Mouse (Mus musculus) liver, embryonic 14.5 days (tissue): ENCODE data around the gene Pitpna. TPM values are rescaled to one million over a fixed set of nuclear protein-coding genes. Genes with fewer than 3 reads are reported as not detected.

ENCODE experiments used
- ATAC-seq: fragments of 200-750 bp; cut with Nextera tagmentation; 2 replicates; pipeline ENCODE4 v1.8.0; 2017; ENCODE audit warnings: moderate number of reproducible peaks, mild to moderate bottlenecking, moderate library complexity; ENCODE audit not compliant: insufficient read depth
- DNase-seq, 3 experiments: peaks; one replicate each; pipeline ENCODE4 v3.0.0-alpha.2; 2012 to 2013; ENCODE audit warnings: low read depth in 3 of 3, low spot score in 3 of 3
- H3K27ac ChIP-seq: fragments of 300-500 bp; sonication (generic); 2 replicates; pipeline ENCODE4 v1.5.1; 2014; ENCODE audit warnings: moderate library complexity, mild to moderate bottlenecking, control low read depth, inconsistent platforms
- H3K27me3 ChIP-seq: fragments of 300-500 bp; sonication (generic); 2 replicates; pipeline ENCODE4 v1.6.1; 2014; ENCODE audit warnings: mild to moderate bottlenecking, low read length, moderate library complexity; ENCODE audit not compliant: control insufficient read depth, insufficient read depth
- H3K36me3 ChIP-seq: fragments of 300-500 bp; sonication (generic); replicated peaks from 2 replicates; pipeline ENCODE4 v1.6.1; 2014; ENCODE audit warnings: low read depth; ENCODE audit not compliant: control insufficient read depth, insufficient read depth
- H3K4me1 ChIP-seq, 2 experiments: fragments of 200-500 bp in 1 of 2; fragments of 300-500 bp in 1 of 2; sonication (generic) in 1 of 2; replicated peaks; 2 replicates each; pipeline ENCODE4 v1.6.1; 2012 to 2014; ENCODE audit warnings: antibody characterized with exemption in 1 of 2, inconsistent platforms in 1 of 2, low read length in 1 of 2; ENCODE audit not compliant: control insufficient read depth in 2 of 2, insufficient read depth in 2 of 2
- H3K4me2 ChIP-seq: fragments of 300-500 bp; sonication (generic); 2 replicates; pipeline ENCODE4 v1.6.1; 2014; ENCODE audit warnings: low read depth, mild to moderate bottlenecking, control low read depth, moderate library complexity
- H3K4me3 ChIP-seq, 2 experiments: fragments of 200-500 bp in 1 of 2; fragments of 300-500 bp in 1 of 2; sonication (generic) in 1 of 2; 2 replicates each; pipeline ENCODE4 v1.5.1; 2012 to 2014; ENCODE audit warnings: low read depth in 2 of 2, low read length in 2 of 2, mild to moderate bottlenecking in 2 of 2, control low read depth in 1 of 2, inconsistent platforms in 1 of 2, moderate library complexity in 1 of 2; ENCODE audit not compliant: insufficient read depth in 1 of 2
- H3K9ac ChIP-seq: fragments of 300-500 bp; sonication (generic); replicated peaks from 2 replicates; pipeline ENCODE4 v1.6.1; 2014; ENCODE audit warnings: mild to moderate bottlenecking, control low read depth, moderate library complexity
- H3K9me3 ChIP-seq: fragments of 300-500 bp; sonication (generic); 2 replicates; pipeline ENCODE4 v1.6.1; 2016; ENCODE audit warnings: low read length, mixed read lengths; ENCODE audit not compliant: control insufficient read depth
- CTCF ChIP-seq: IDR thresholded peaks from 2 replicates; pipeline ENCODE4 v1.5.1; 2016; ENCODE audit warnings: antibody characterized with exemption, low read depth, control low read depth
- EP300 ChIP-seq: IDR thresholded peaks from 2 replicates; pipeline ENCODE4 v1.6.1; 2016; ENCODE audit warnings: antibody characterized with exemption, low read depth
- WGBS: fragments of 180-500 bp; shearing (Covaris S2); extraction: QIAGEN DNeasy Blood & Tissue Kit; methylation state at CpG from one replicate; pipeline ENCODE4 v1.1.7; 2014; ENCODE audit not compliant: insufficient replicate concordance; 5-methylcytosine and 5-hydroxymethylcytosine counted together
- polyA plus RNA-seq, 2 experiments: library from polyadenylated mRNA; depleted of rRNA in 1 of 2; stranded (reverse) in 1 of 2; unstranded in 1 of 2; fragments of >200 nt; fragmentation: Nextera tagmentation in 1 of 2; extraction: Ambion mirVana in 1 of 2; gene quantifications; 2 replicates each; pipeline versions ENCODE4 v1.2.1 to v1.2.3; 2012 to 2014

The Pitpna gene
- polyA plus RNA-seq, 2 experiments: 25.5 to 32.3 TPM

DNA sequence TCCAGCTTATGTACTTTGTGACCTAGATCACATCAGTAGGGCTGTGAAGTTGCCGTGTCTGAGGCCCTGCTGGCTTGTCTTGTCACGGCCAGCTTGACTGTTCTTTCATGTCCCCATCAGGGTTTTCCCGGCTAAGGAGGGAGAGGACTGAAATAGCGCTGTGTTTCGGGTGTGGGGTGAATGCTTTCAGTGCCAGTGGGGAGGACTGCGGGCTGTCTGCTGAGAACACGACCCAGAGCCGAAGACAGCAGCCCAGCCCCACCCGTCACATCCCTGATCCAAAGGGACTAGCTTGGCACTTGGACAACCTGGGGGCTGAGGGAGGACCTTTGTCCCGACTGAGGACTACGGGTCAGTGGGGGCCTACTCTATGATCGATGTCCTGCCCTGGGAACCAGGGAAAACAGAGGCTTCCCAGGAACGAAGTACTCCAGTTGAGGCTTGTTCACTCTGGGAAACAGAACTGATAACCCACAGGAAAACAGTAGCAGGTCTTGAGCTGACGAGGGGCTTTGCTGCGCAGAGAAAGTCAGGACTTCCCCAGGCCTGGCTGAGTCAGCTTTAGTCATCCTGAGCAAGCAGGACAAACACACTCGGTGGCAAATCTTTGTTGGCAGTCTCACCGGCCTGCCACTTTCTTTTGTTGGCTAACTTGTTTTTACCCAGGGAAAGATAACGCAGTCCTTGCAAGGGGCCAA, 23.9 kb upstream of the Pitpna start:
- WGBS: 57% methylated on average over 18 of the region's 18 CpGs
- peaks cover 0 to 15% of the 10 kb centered on the region in 2 experiments; a peak in 2 of 4 replicates for H3K4me1 ChIP-seq
- H3K9ac ChIP-seq: no peak overlapping the region
- no peak overlapping the region for H3K4me2 ChIP-seq
- ATAC-seq (peak; percentile 45; the same call in 1 of the 2 replicates), DNase-seq (no peak)
- H3K4me3 ChIP-seq: no peak overlapping the region
- TF ChIP-seq CTCF (no peak), EP300 (no peak)
- H3K27me3 ChIP-seq: no peaks in the 10 kb centered on the region
- H3K9me3 ChIP-seq: no peaks in the 10 kb centered on the region
- no peaks in the 10 kb centered on the region for H3K36me3 ChIP-seq
- no peak overlapping the region for H3K27ac ChIP-seq

DNA sequence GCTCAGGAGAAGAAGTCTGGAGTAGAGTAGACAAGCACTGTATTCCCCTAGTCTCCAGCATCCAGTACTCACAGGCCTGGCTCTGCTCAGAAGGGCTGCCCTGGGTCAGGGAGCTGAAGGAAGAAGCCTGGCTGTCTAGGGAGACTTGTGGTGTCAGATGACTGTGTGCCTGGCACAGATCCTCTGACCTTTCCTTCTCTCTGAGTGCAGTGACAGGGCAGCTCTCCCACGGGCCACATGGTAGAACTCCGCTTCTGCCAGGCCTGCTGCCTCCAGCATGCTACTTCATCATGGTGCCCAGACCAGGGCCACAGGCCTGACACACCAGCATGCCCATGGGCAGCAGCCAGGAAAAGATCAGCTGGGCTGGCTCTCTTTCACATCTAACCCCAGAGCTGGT, 22.0 kb upstream of the Pitpna start:
- Histone ChIP-seq H3K4me2 (no peak overlapping the region), H3K27ac (no peak overlapping the region), H3K4me1 (peaks cover 0 to 15% of the 10 kb centered on the region in 2 experiments; a peak in 2 of 4 replicates), H3K9ac (no peak overlapping the region; the same call in 1 of the 2 replicates), H3K4me3 (no peak overlapping the region), H3K9me3 (no peaks in the 10 kb centered on the region), H3K36me3 (no peaks in the 10 kb centered on the region), H3K27me3 (no peaks in the 10 kb centered on the region)
- TF ChIP-seq EP300 (no peak), CTCF (no peak)
- WGBS: 77% methylated on average over 2 of the region's 2 CpGs
- ATAC-seq (no peak), DNase-seq (no peak)

GRCm38 (mm10) chr11:75566276-75567196, 21.4 kb upstream of the Pitpna start:
- Histone ChIP-seq H3K27ac (no peak overlapping the region), H3K4me1 (peaks cover 0 to 15% of the 10 kb centered on the region in 2 experiments; a peak in 2 of 4 replicates)
- DNase-seq: no peak

GRCm38 (mm10) chr11:75567346-75568114, 20.4 kb upstream of the Pitpna start:
- no peaks in the 10 kb centered on the region for H3K9me3 ChIP-seq
- no peak overlapping the region for H3K27ac ChIP-seq
- no peaks in the 10 kb centered on the region for H3K27me3 ChIP-seq
- WGBS: 26% methylated on average over 9 of the region's 9 CpGs
- no peaks in the 10 kb centered on the region for H3K36me3 ChIP-seq
- H3K4me3 ChIP-seq: no peak overlapping the region
- DNase-seq (no peak), ATAC-seq (no peak)
- TF ChIP-seq CTCF (no peak), EP300 (no peak)
- H3K4me2 ChIP-seq: no peak overlapping the region
- no peak overlapping the region for H3K9ac ChIP-seq
- H3K4me1 ChIP-seq: peaks cover 0 to 15% of the 10 kb centered on the region in 2 experiments; a peak in 2 of 4 replicates

More at GRCm38 (mm10) chr11:75566276-75567196, 21.4 kb upstream of the Pitpna start:
- no peak for ATAC-seq
- no peaks in the 10 kb centered on the region for H3K9me3 ChIP-seq
- H3K36me3 ChIP-seq: no peaks in the 10 kb centered on the region
- no peak overlapping the region for H3K4me2 ChIP-seq
- 59% methylated on average over 13 of the region's 13 CpGs for WGBS
- TF ChIP-seq CTCF (no peak), EP300 (no peak)
- no peak overlapping the region for H3K4me3 ChIP-seq
- no peaks in the 10 kb centered on the region for H3K27me3 ChIP-seq
- no peak overlapping the region for H3K9ac ChIP-seq
